Mouse (Mus musculus) lung, embryonic 14.5 days (tissue): ENCODE measurements at regions not wholly inside any gene's neighbourhood (a gene's known extent, or its start where the extent isn't known, plus 50 kb on each side); places are given as distances from the start of the nearest gene placed in this dataset.
A peak's percentile ranks its signal among the peaks of the same experiment; 100 is the strongest.

Experiments used
- ATAC-seq: fragments of 200-750 bp; cut with Nextera tagmentation; 2 replicates; pipeline ENCODE4 v1.8.0; 2017; ENCODE audit warnings: mild to moderate bottlenecking, moderate TSS enrichment, moderate library complexity; ENCODE audit not compliant: insufficient read depth
- DNase-seq: peaks from one replicate; pipeline ENCODE4 v3.0.0-alpha.2; 2015
- H3K27ac ChIP-seq: fragments of 300-500 bp; sonication (generic); 2 replicates; pipeline ENCODE4 v1.5.1; 2014; ENCODE audit warnings: low read depth, mild to moderate bottlenecking, moderate library complexity
- H3K27me3 ChIP-seq: fragments of 300-500 bp; sonication (generic); 2 replicates; pipeline ENCODE4 v1.6.1; 2014; ENCODE audit warnings: low read length, control low read depth; ENCODE audit not compliant: insufficient read depth
- H3K36me3 ChIP-seq: fragments of 300-500 bp; sonication (generic); 2 replicates; pipeline ENCODE4 v1.6.1; 2014; ENCODE audit warnings: control low read depth; ENCODE audit not compliant: insufficient read depth
- H3K4me1 ChIP-seq: fragments of 300-500 bp; sonication (generic); 2 replicates; pipeline ENCODE4 v1.6.1; 2014; ENCODE audit warnings: antibody characterized with exemption, control low read depth; ENCODE audit not compliant: insufficient read depth
- H3K4me2 ChIP-seq: fragments of 300-500 bp; sonication (generic); 2 replicates; pipeline ENCODE4 v1.6.1; 2014; ENCODE audit warnings: mild to moderate bottlenecking
- H3K4me3 ChIP-seq: fragments of 300-500 bp; sonication (generic); 2 replicates; pipeline ENCODE4 v1.5.1; 2014; ENCODE audit warnings: low read depth, low read length
- H3K9ac ChIP-seq: fragments of 300-500 bp; sonication (generic); 2 replicates; pipeline ENCODE4 v1.6.1; 2014
- H3K9me3 ChIP-seq: fragments of 300-500 bp; sonication (generic); 2 replicates; pipeline ENCODE4 v1.6.1; 2016; ENCODE audit warnings: low read depth, low read length, control low read depth
- CTCF ChIP-seq: IDR thresholded peaks from 2 replicates; pipeline ENCODE4 v1.5.1; 2016; ENCODE audit warnings: antibody characterized with exemption, low read depth
- WGBS: fragments of 180-500 bp; shearing (Covaris S2); extraction: QIAGEN DNeasy Blood & Tissue Kit; methylation state at CpG from one replicate; pipeline ENCODE4 v1.1.7; 2014; 5-methylcytosine and 5-hydroxymethylcytosine counted together

GRCm38 (mm10) chr3:52185351-52185750 lies 80.5 kb upstream of the Maml3 start:
- H3K9me3 ChIP-seq: no peaks in the 10 kb centered on the region
- H3K4me3 ChIP-seq: no peak overlapping the region
- ATAC-seq (no peak), DNase-seq (no peak)
- no peaks in the 10 kb centered on the region for H3K27me3 ChIP-seq
- no peak overlapping the region for H3K9ac ChIP-seq
- TF ChIP-seq CTCF: no peak
- H3K4me2 ChIP-seq: no peak overlapping the region
- H3K27ac ChIP-seq: no peak overlapping the region
- H3K36me3 ChIP-seq: no peaks in the 10 kb centered on the region
- WGBS: 31% methylated on average over 2 of the region's 2 CpGs
- H3K4me1 ChIP-seq: peaks cover 14% of the 10 kb centered on the region

- WGBS: 53% methylated on average over 4 of the region's 4 CpGs
- ATAC-seq: no peak
- H3K27ac ChIP-seq: no peak overlapping the region
- no peaks in the 10 kb centered on the region; the same call in 1 of the 2 replicates for H3K4me1 ChIP-seq
- no peak overlapping the region for H3K9ac ChIP-seq
- H3K4me3 ChIP-seq: no peak overlapping the region
- no peaks in the 10 kb centered on the region for H3K9me3 ChIP-seq
- no peak for DNase-seq
- TF ChIP-seq CTCF: no peak
- H3K27me3 ChIP-seq: no peaks in the 10 kb centered on the region
- H3K4me2 ChIP-seq: no peak overlapping the region
- no peaks in the 10 kb centered on the region for H3K36me3 ChIP-seq
Measured at GRCm38 (mm10) chr3:52187401-52187801, 80.7 kb upstream of the Foxo1 start.

- Histone ChIP-seq H3K27me3 (no peaks in the 10 kb centered on the region), H3K36me3 (no peaks in the 10 kb centered on the region), H3K4me2 (no peak overlapping the region), H3K4me3 (no peak overlapping the region), H3K4me1 (no peaks in the 10 kb centered on the region; the same call in 1 of the 2 replicates), H3K27ac (no peak overlapping the region), H3K9ac (no peak overlapping the region), H3K9me3 (no peaks in the 10 kb centered on the region)
- ATAC-seq (no peak), DNase-seq (no peak)
- no peak for TF ChIP-seq CTCF
- 83% methylated on average over 6 of the region's 6 CpGs for WGBS
Measured at GRCm38 (mm10) chr3:52188303-52188702, 79.8 kb upstream of the Foxo1 start.

GRCm38 (mm10) chr3:52189016-52189415 lies 79.1 kb upstream of the Foxo1 start:
- H3K4me3 ChIP-seq: no peak overlapping the region
- no peak for DNase-seq
- H3K9me3 ChIP-seq: no peaks in the 10 kb centered on the region
- H3K9ac ChIP-seq: no peak overlapping the region
- no peaks in the 10 kb centered on the region; the same call in 1 of the 2 replicates for H3K4me1 ChIP-seq
- no peak for TF ChIP-seq CTCF
- no peaks in the 10 kb centered on the region for H3K36me3 ChIP-seq
- no peaks in the 10 kb centered on the region for H3K27me3 ChIP-seq
- ATAC-seq: no peak
- H3K4me2 ChIP-seq: no peak overlapping the region
- no peak overlapping the region for H3K27ac ChIP-seq
- WGBS: 82% methylated on average over 6 of the region's 6 CpGs

- Histone ChIP-seq H3K4me3 (no peak overlapping the region), H3K27ac (no peak overlapping the region), H3K4me1 (no peaks in the 10 kb centered on the region; the same call in 1 of the 2 replicates), H3K4me2 (no peak overlapping the region), H3K9ac (no peak overlapping the region), H3K9me3 (no peaks in the 10 kb centered on the region), H3K36me3 (no peaks in the 10 kb centered on the region), H3K27me3 (no peaks in the 10 kb centered on the region)
- 83% methylated on average over 7 of the region's 7 CpGs for WGBS
- no peak for TF ChIP-seq CTCF
- no peak for ATAC-seq
- DNase-seq: no peak
Measured at GRCm38 (mm10) chr3:52190021-52190420, 78.1 kb upstream of the Foxo1 start.

GRCm38 (mm10) chr3:52193026-52193425 lies 75.1 kb upstream of the Foxo1 start:
- WGBS: 37% methylated on average over 7 of the region's 7 CpGs
- DNase-seq (peak; percentile 64), ATAC-seq (no peak)
- Histone ChIP-seq H3K27me3 (no peaks in the 10 kb centered on the region), H3K4me1 (peaks cover 4% of the 10 kb centered on the region; the same call in 1 of the 2 replicates), H3K9me3 (no peaks in the 10 kb centered on the region), H3K27ac (peak overlapping the region; percentile 61), H3K4me2 (peak overlapping the region; percentile 31), H3K36me3 (no peaks in the 10 kb centered on the region), H3K4me3 (no peak overlapping the region), H3K9ac (0 out of 2 replicates have a peak overlapping the region, but pooled peaks have one; percentile 3)
- no peak for TF ChIP-seq CTCF

GRCm38 (mm10) chr3:52194216-52194615 lies 73.9 kb upstream of the Foxo1 start:
- H3K4me3 ChIP-seq: no peak overlapping the region
- peaks cover 4% of the 10 kb centered on the region; the same call in 1 of the 2 replicates for H3K4me1 ChIP-seq
- no peak for DNase-seq
- no peak overlapping the region for H3K27ac ChIP-seq
- no peaks in the 10 kb centered on the region for H3K27me3 ChIP-seq
- no peak for ATAC-seq
- no peak for TF ChIP-seq CTCF
- 70% methylated on average over 10 of the region's 10 CpGs for WGBS
- no peak overlapping the region for H3K4me2 ChIP-seq
- no peak overlapping the region for H3K9ac ChIP-seq
- H3K36me3 ChIP-seq: no peaks in the 10 kb centered on the region
- no peaks in the 10 kb centered on the region for H3K9me3 ChIP-seq
